Mouse (Mus musculus): ENCODE data around the gene Olfr70. TPM values are rescaled to one million over a fixed set of nuclear protein-coding genes. Genes with fewer than 3 reads are reported as not detected.

Olfr70 gene
- polyA plus RNA-seq (2015; fragmentation: Nextera tagmentation; extraction: Ambion mirVana) = not detected in 2 replicates

- WGBS = 85% methylated on average over 6 of the region's 6 CpGs
- H3K4me2 ChIP-seq = no peak within 1 kb of the TSS
- ATAC-seq (ENCODE audit: borderline replicate concordance, extremely low read depth, low FRiP score, low TSS enrichment) = no peak
- 0 out of 2 replicates have a peak, but pooled peaks cover under 1% of the 10 kb centered on the region for H3K4me1 ChIP-seq
- H3K36me3 ChIP-seq = no peaks in the 10 kb centered on the region
- H3K9ac ChIP-seq = no peak within 1 kb of the TSS
- H3K4me3 ChIP-seq = no peak within 1 kb of the TSS
- no peak within 1 kb of the TSS for H3K27ac ChIP-seq
- no peaks in the 10 kb centered on the region for H3K27me3 ChIP-seq
- no peaks in the 10 kb centered on the region for H3K9me3 ChIP-seq
Observed at GRCm38 (mm10) chr4:43700707-43701106, at the start of gene Olfr70. Gene Olfr70, minus strand, starts transcription at chr4:43700807.

- H3K27ac ChIP-seq = no peak overlapping the region
- no peak overlapping the region for H3K9ac ChIP-seq
- H3K27me3 ChIP-seq = no peaks in the 10 kb centered on the region
- no peaks in the 10 kb centered on the region for H3K36me3 ChIP-seq
- H3K4me1 ChIP-seq = peaks cover 6% of the 10 kb centered on the region; the same call in 1 of the 2 replicates
- ATAC-seq (ENCODE audit: borderline replicate concordance, extremely low read depth, low FRiP score, low TSS enrichment) = no peak
- H3K9me3 ChIP-seq = no peaks in the 10 kb centered on the region
- H3K4me2 ChIP-seq = no peak overlapping the region
- no peak overlapping the region for H3K4me3 ChIP-seq
- WGBS = 18% methylated on average over 6 of the region's 6 CpGs
Observed at GRCm38 (mm10) chr4:43745187-43745586, 44.6 kb upstream of the Olfr70 start.

GRCm38 (mm10) chr4:43743099-43743498 lies 42.5 kb upstream of the Olfr70 start:
- Histone ChIP-seq H3K4me3 (no peak overlapping the region), H3K27ac (no peak overlapping the region), H3K9ac (no peak overlapping the region), H3K4me1 (peaks cover 3% of the 10 kb centered on the region; the same call in 1 of the 2 replicates), H3K4me2 (no peak overlapping the region), H3K27me3 (no peaks in the 10 kb centered on the region), H3K36me3 (no peaks in the 10 kb centered on the region), H3K9me3 (no peaks in the 10 kb centered on the region)
- 16% methylated on average over 1 of the region's 1 CpGs for WGBS
- no peak for ATAC-seq (ENCODE audit: borderline replicate concordance, extremely low read depth, low FRiP score, low TSS enrichment)

GRCm38 (mm10) chr4:43742637-43743036 lies 42.0 kb upstream of the Olfr70 start:
- Histone ChIP-seq H3K4me2 (no peak overlapping the region), H3K27ac (no peak overlapping the region), H3K4me3 (no peak overlapping the region), H3K9ac (no peak overlapping the region), H3K4me1 (peaks cover 3% of the 10 kb centered on the region; the same call in 1 of the 2 replicates), H3K9me3 (no peaks in the 10 kb centered on the region), H3K27me3 (no peaks in the 10 kb centered on the region), H3K36me3 (no peaks in the 10 kb centered on the region)
- 32% methylated on average over 4 of the region's 4 CpGs for WGBS
- no peak for ATAC-seq (ENCODE audit: borderline replicate concordance, extremely low read depth, low FRiP score, low TSS enrichment)

GRCm38 (mm10) chr4:43741526-43741925 lies 40.9 kb upstream of the Olfr70 start:
- Histone ChIP-seq H3K9ac (no peak overlapping the region), H3K36me3 (no peaks in the 10 kb centered on the region), H3K27me3 (no peaks in the 10 kb centered on the region), H3K4me3 (no peak overlapping the region), H3K27ac (no peak overlapping the region), H3K4me1 (no peaks in the 10 kb centered on the region), H3K9me3 (no peaks in the 10 kb centered on the region), H3K4me2 (no peak overlapping the region)
- ATAC-seq (ENCODE audit: borderline replicate concordance, extremely low read depth, low FRiP score, low TSS enrichment) = no peak
- 45% methylated on average over 5 of the region's 5 CpGs for WGBS

- WGBS = 45% methylated on average over 8 of the region's 8 CpGs
- no peak for ATAC-seq (ENCODE audit: borderline replicate concordance, extremely low read depth, low FRiP score, low TSS enrichment)
- Histone ChIP-seq H3K4me1 (no peaks in the 10 kb centered on the region), H3K27ac (no peak overlapping the region; the same call in 1 of the 2 replicates), H3K9me3 (no peaks in the 10 kb centered on the region), H3K4me3 (no peak overlapping the region), H3K9ac (no peak overlapping the region), H3K27me3 (no peaks in the 10 kb centered on the region), H3K36me3 (no peaks in the 10 kb centered on the region), H3K4me2 (no peak overlapping the region)
Observed at GRCm38 (mm10) chr4:43738989-43739674, 38.5 kb upstream of the Olfr70 start.

- H3K36me3 ChIP-seq = no peaks in the 10 kb centered on the region
Observed at GRCm38 (mm10) chr4:43737144-43737543, 36.5 kb upstream of the Olfr70 start.

GRCm38 (mm10) chr4:43733186-43733585 lies 32.6 kb upstream of the Olfr70 start:
- H3K4me1 ChIP-seq = peaks cover 32% of the 10 kb centered on the region
- H3K4me2 ChIP-seq = no peak overlapping the region
- no peak for ATAC-seq (ENCODE audit: borderline replicate concordance, extremely low read depth, low FRiP score, low TSS enrichment)
- no peak overlapping the region for H3K27ac ChIP-seq
- H3K9me3 ChIP-seq = no peaks in the 10 kb centered on the region
- H3K4me3 ChIP-seq = no peak overlapping the region
- no peaks in the 10 kb centered on the region for H3K27me3 ChIP-seq
- 79% methylated on average over 5 of the region's 5 CpGs for WGBS
- no peak overlapping the region for H3K9ac ChIP-seq
- no peaks in the 10 kb centered on the region for H3K36me3 ChIP-seq

More at GRCm38 (mm10) chr4:43737144-43737543, 36.5 kb upstream of the Olfr70 start:
- no peak overlapping the region for H3K4me3 ChIP-seq
- 55% methylated on average over 6 of the region's 6 CpGs for WGBS
- peak; percentile 34; the same call in 1 of the 2 replicates for ATAC-seq (ENCODE audit: borderline replicate concordance, extremely low read depth, low FRiP score, low TSS enrichment)
- H3K4me1 ChIP-seq = no peaks in the 10 kb centered on the region
- no peak overlapping the region for H3K4me2 ChIP-seq
- peak overlapping the region; percentile 31; the same call in 1 of the 2 replicates for H3K27ac ChIP-seq
- H3K9ac ChIP-seq = no peak overlapping the region
- no peaks in the 10 kb centered on the region for H3K27me3 ChIP-seq
- H3K9me3 ChIP-seq = no peaks in the 10 kb centered on the region

- WGBS = 0% methylated on average over 1 of the region's 1 CpGs
- Histone ChIP-seq H3K4me2 (no peak overlapping the region), H3K4me1 (peaks cover 42% of the 10 kb centered on the region), H3K9me3 (no peaks in the 10 kb centered on the region), H3K36me3 (no peaks in the 10 kb centered on the region), H3K9ac (no peak overlapping the region), H3K27ac (no peak overlapping the region), H3K4me3 (no peak overlapping the region), H3K27me3 (no peaks in the 10 kb centered on the region)
- no peak for ATAC-seq (ENCODE audit: borderline replicate concordance, extremely low read depth, low FRiP score, low TSS enrichment)
Observed at GRCm38 (mm10) chr4:43732171-43732570, 31.6 kb upstream of the Olfr70 start.

- 60% methylated on average over 21 of the region's 21 CpGs for WGBS
- Histone ChIP-seq H3K4me1 (peaks cover 55% of the 10 kb centered on the region), H3K4me2 (0 out of 2 replicates have a peak overlapping the region, but pooled peaks have one; percentile 1), H3K4me3 (no peak overlapping the region), H3K9me3 (no peaks in the 10 kb centered on the region), H3K36me3 (no peaks in the 10 kb centered on the region), H3K27me3 (no peaks in the 10 kb centered on the region), H3K9ac (no peak overlapping the region), H3K27ac (peak overlapping the region; percentile 87)
- ATAC-seq (ENCODE audit: borderline replicate concordance, extremely low read depth, low FRiP score, low TSS enrichment) = no peak
Observed at GRCm38 (mm10) chr4:43730750-43731297, 30.2 kb upstream of the Olfr70 start.

GRCm38 (mm10) chr4:43729794-43730550 lies 29.4 kb upstream of the Olfr70 start, which contains the start of gene Spaar:
Gene Spaar, plus strand, starts transcription at chr4:43730034.
- ATAC-seq (ENCODE audit: borderline replicate concordance, extremely low read depth, low FRiP score, low TSS enrichment) = no peak
- Histone ChIP-seq H3K4me1 (peaks cover 55% of the 10 kb centered on the region), H3K27me3 (no peaks in the 10 kb centered on the region), H3K9me3 (no peaks in the 10 kb centered on the region), H3K4me3 (no peak within 1 kb of the TSS), H3K9ac (no peak within 1 kb of the TSS), H3K27ac (peak within 1 kb of the TSS; percentile 87), H3K36me3 (no peaks in the 10 kb centered on the region), H3K4me2 (peak within 1 kb of the TSS; percentile 1; the same call in 1 of the 2 replicates)
- 24% methylated on average over 14 of the region's 14 CpGs for WGBS

- Histone ChIP-seq H3K9me3 (no peaks in the 10 kb centered on the region), H3K27me3 (no peaks in the 10 kb centered on the region), H3K27ac (peak overlapping the region; percentile 87), H3K9ac (no peak overlapping the region), H3K36me3 (no peaks in the 10 kb centered on the region), H3K4me3 (no peak overlapping the region), H3K4me1 (peaks cover 55% of the 10 kb centered on the region), H3K4me2 (no peak overlapping the region)
- no peak for ATAC-seq (ENCODE audit: borderline replicate concordance, extremely low read depth, low FRiP score, low TSS enrichment)
- WGBS = 33% methylated on average over 3 of the region's 3 CpGs
Observed at GRCm38 (mm10) chr4:43729126-43729525, 28.5 kb upstream of the Olfr70 start.
